Mouse (Mus musculus) MN1 (cell line): ENCODE data around the gene Muc4.

Experiments used
- DNase-seq: peaks from one replicate; pipeline ENCODE4 v3.0.0-alpha.2; 2016; ENCODE audit warnings: low spot score

Gene Muc4

GRCm38 (mm10) chr16:32735586-32735985 lies at the start of gene Muc4:
Muc4 (plus strand) TSS chr16:32735886.
- no peak for DNase-seq

GRCm38 (mm10) chr16:32685998-32686397 lies 49.7 kb upstream of the Muc4 start:
- no peak for DNase-seq

- DNase-seq, result no peak
These were observed 48.5 kb upstream of the Muc4 start for GRCm38 (mm10) chr16:32687221-32687620.

- no peak for DNase-seq
These were observed 46.9 kb upstream of the Muc4 start for GRCm38 (mm10) chr16:32688770-32689169.

GRCm38 (mm10) chr16:32689501-32689900 lies 46.2 kb upstream of the Muc4 start:
- peak; percentile 65 for DNase-seq

GRCm38 (mm10) chr16:32696841-32697464 lies 38.7 kb upstream of the Muc4 start:
- DNase-seq, result peak; percentile 49

- DNase-seq, result no peak
These were observed 37.8 kb upstream of the Muc4 start for GRCm38 (mm10) chr16:32697665-32698446.

GRCm38 (mm10) chr16:32698550-32698949 lies 37.1 kb upstream of the Muc4 start:
- DNase-seq, result no peak

- DNase-seq, result no peak
These were observed 32.3 kb upstream of the Muc4 start for GRCm38 (mm10) chr16:32703312-32703912.

- DNase-seq, result no peak
These were observed 30.1 kb upstream of the Muc4 start for GRCm38 (mm10) chr16:32705606-32706005.

- no peak for DNase-seq
These were observed 28.4 kb upstream of the Muc4 start for GRCm38 (mm10) chr16:32707111-32707823.

- DNase-seq, result no peak
These were observed 27.7 kb upstream of the Muc4 start for GRCm38 (mm10) chr16:32707824-32708456.

GRCm38 (mm10) chr16:32708457-32709033 lies 27.1 kb upstream of the Muc4 start:
- peak; percentile 8 for DNase-seq

GRCm38 (mm10) chr16:32709116-32709515 lies 26.6 kb upstream of the Muc4 start:
- no peak for DNase-seq

GRCm38 (mm10) chr16:32710426-32711070 lies 25.1 kb upstream of the Muc4 start:
- no peak for DNase-seq

GRCm38 (mm10) chr16:32712202-32712601 lies 23.5 kb upstream of the Muc4 start:
- no peak for DNase-seq

- DNase-seq, result no peak
These were observed 22.1 kb upstream of the Muc4 start for GRCm38 (mm10) chr16:32713556-32713955.

GRCm38 (mm10) chr16:32715364-32715763 lies 20.3 kb upstream of the Muc4 start:
- no peak for DNase-seq

- no peak for DNase-seq
These were observed 12.5 kb upstream of the Muc4 start for GRCm38 (mm10) chr16:32723163-32723562.

GRCm38 (mm10) chr16:32723767-32724166 lies 11.9 kb upstream of the Muc4 start:
- DNase-seq, result no peak

- DNase-seq, result no peak
These were observed 11.4 kb upstream of the Muc4 start for GRCm38 (mm10) chr16:32724259-32724658.
